Mouse (Mus musculus): ENCODE data around the gene Srebf1.

DNA sequence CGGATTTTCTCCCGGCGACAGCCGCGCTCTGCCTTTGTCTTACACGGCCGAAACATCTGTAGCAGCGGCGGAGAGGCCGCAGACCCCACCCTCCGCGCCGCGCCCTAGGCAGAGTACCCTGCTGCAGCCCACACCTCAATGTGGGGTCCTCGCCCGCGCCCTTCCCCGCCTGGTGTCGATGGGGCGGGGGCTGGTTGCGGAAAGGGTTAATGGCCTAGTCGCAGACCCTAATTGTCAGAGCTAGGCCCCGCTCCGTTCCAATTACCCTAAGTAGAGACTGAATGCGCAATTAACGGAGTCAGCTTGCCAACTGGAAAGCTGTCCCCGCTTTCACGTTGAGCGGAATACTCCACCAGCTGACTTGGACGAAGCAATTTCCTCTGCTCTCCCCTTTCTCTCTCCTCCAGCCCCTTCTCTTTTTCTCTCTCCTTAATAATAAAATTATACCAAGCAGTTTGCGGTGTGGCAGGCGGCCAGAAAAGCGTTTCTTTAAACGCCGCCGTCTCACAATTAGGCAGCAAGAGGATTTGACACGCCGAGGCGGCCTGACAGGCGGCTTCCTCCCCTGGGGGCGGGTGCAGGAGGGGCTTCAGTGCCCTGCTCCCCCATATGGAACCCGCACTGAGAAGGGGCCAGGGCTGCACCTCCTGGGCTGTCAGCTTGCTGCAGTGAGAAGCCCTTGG is 45.3 kb downstream of the Srebf1 start:
- TF ChIP-seq USF1 (IDR thresholded peaks at IDR 0.05; ENCODE audit: low read depth) (no peak), CTCF (IDR thresholded peaks at IDR 0.05; ENCODE audit: control insufficient read depth, insufficient read depth, insufficient read length) (no peak), CEBPB (IDR thresholded peaks at IDR 0.05; ENCODE audit: low read depth) (no peak), MAX (IDR thresholded peaks at IDR 0.05) (no peak)

All from C2C12 (cell line).